In genomic region chr10:115233798-115234197, GRCm38 (mm10) we compare ENCODE assay signal across 27 mouse cellular contexts. TPM values are rescaled to one million over a fixed set of nuclear protein-coding genes. Genes with fewer than 3 reads are reported as not detected.
DNase-seq lines count a peak whose midpoint lies in the region; ATAC-seq and TF ChIP-seq lines count a peak whose summit lies in the region.
"Had no signal": no experiment of that assay in that cellular context is flagged by ENCODE, and none has a peak within 500 bp of the region (broad histone marks: within the 10 kb centered on the region; RNA-seq: fewer than 3 reads in every experiment).

No protein-coding gene starts in this region.

- TF ChIP-seq RAD21 in CH12.LX (IDR thresholded peaks at IDR 0.05; ENCODE audit: low read depth, low read length) = no peak

- H3K27me3 ChIP-seq in liver, adult 2 months (ENCODE audit: control insufficient read depth, insufficient read depth, low read length) = no peaks in the 10 kb centered on the region
- H3K27me3 ChIP-seq in liver, embryonic 12.5 days (replicated peaks) = no peaks in the 10 kb centered on the region
- H3K27me3 ChIP-seq in liver, postnatal 0 days (ENCODE audit: insufficient read depth, low read length) = no peaks in the 10 kb centered on the region
- no peaks in the 10 kb centered on the region for H3K27me3 ChIP-seq in liver, embryonic 11.5 days (replicated peaks; ENCODE audit: control insufficient read depth, insufficient read depth, low read length)
- no peaks in the 10 kb centered on the region for H3K27me3 ChIP-seq in CH12.LX (replicated peaks)
- no peaks in the 10 kb centered on the region for H3K27me3 ChIP-seq in forebrain, embryonic 16.5 days (replicated peaks; ENCODE audit: control insufficient read depth, insufficient read depth, low read length)
- H3K27me3 ChIP-seq: embryonic facial prominence, embryonic 13.5 days; embryonic facial prominence, embryonic 15.5 days; forebrain, embryonic 12.5 days had no signal

- H3K36me3 ChIP-seq in liver, adult 2 months (ENCODE audit: control insufficient read depth, insufficient read depth, low read length) = peaks cover 28% of the 10 kb centered on the region
- peaks cover 68% of the 10 kb centered on the region for H3K36me3 ChIP-seq in liver, embryonic 12.5 days
- H3K36me3 ChIP-seq in liver, postnatal 0 days (replicated peaks; ENCODE audit: insufficient read depth, low read length) = peaks cover 46% of the 10 kb centered on the region
- H3K36me3 ChIP-seq in liver, embryonic 11.5 days (ENCODE audit: control insufficient read depth, insufficient read depth, low read length) = peaks cover 4% of the 10 kb centered on the region; the same call in 1 of the 2 replicates
- H3K36me3 ChIP-seq in CH12.LX (replicated peaks in 1 of 2; ENCODE audit: control insufficient read depth in 1 of 2, insufficient read depth in 1 of 2, low read length in 1 of 2) = peaks cover 33 to 77% of the 10 kb centered on the region in 2 experiments
- H3K36me3 ChIP-seq in forebrain, embryonic 16.5 days (ENCODE audit: control insufficient read depth, insufficient read depth) = peaks cover 14% of the 10 kb centered on the region

- dilution Hi-C loops in CH12.LX (cut with MboI; ENCODE audit: extremely low pct_ligation_motif_present, extremely low pct_unique_long_range_greater_than_20kb, low sequenced_read_pairs) = no loop called here

- ATAC-seq in liver, embryonic 12.5 days = no peak
- ATAC-seq in liver, postnatal 0 days = peak; percentile 72
- ATAC-seq in liver, embryonic 11.5 days (replicated peaks; ENCODE audit: low FRiP score) = no peak
- no peak for ATAC-seq in forebrain, embryonic 16.5 days
- ATAC-seq: CD4-positive, CD25-positive, alpha-beta regulatory T cell, adult 4 months; forebrain, embryonic 14.5 days; forebrain, postnatal 0 days had no signal

- TF ChIP-seq CTCF in liver, adult 2 months (IDR thresholded peaks at IDR 0.05; ENCODE audit: low read depth, low read length) = no peak
- no peak for TF ChIP-seq CTCF in liver, postnatal 0 days (IDR thresholded peaks at IDR 0.05; ENCODE audit: low read depth)
- TF ChIP-seq CTCF in CH12.LX (conservative IDR thresholded peaks at IDR 0.05 in 1 of 2, IDR thresholded peaks at IDR 0.05 in 1 of 2; ENCODE audit: low read depth in 2 of 2, low read length in 2 of 2) = no peak

- TF ChIP-seq POLR2A in liver, adult 2 months (IDR thresholded peaks at IDR 0.05; ENCODE audit: extremely low read depth, insufficient read depth, low read length) = no peak
- TF ChIP-seq POLR2A in CH12.LX (IDR thresholded peaks at IDR 0.05; ENCODE audit: low read depth, low read length) = no peak

- H3K9me3 ChIP-seq in liver, embryonic 12.5 days (replicated peaks) = no peaks in the 10 kb centered on the region
- no peaks in the 10 kb centered on the region for H3K9me3 ChIP-seq in liver, postnatal 0 days (ENCODE audit: low read length)
- no peaks in the 10 kb centered on the region for H3K9me3 ChIP-seq in liver, embryonic 11.5 days (ENCODE audit: control insufficient read depth, low read length)
- no peaks in the 10 kb centered on the region for H3K9me3 ChIP-seq in CH12.LX (replicated peaks; ENCODE audit: low read length)
- H3K9me3 ChIP-seq in forebrain, embryonic 16.5 days (ENCODE audit: control insufficient read depth, low read length) = no peaks in the 10 kb centered on the region
- H3K9me3 ChIP-seq: embryonic facial prominence, embryonic 13.5 days; embryonic facial prominence, embryonic 15.5 days; forebrain, embryonic 10.5 days; forebrain, embryonic 12.5 days had no signal

- peaks cover 20% of the 10 kb centered on the region for H3K79me2 ChIP-seq in liver, adult 2 months (ENCODE audit: control insufficient read depth, insufficient read depth, low read length)
- no peaks in the 10 kb centered on the region; the same call in 1 of the 2 replicates for H3K79me2 ChIP-seq in CH12.LX (replicated peaks; ENCODE audit: control insufficient read depth, extremely low read depth, insufficient read depth, poor library complexity, severe bottlenecking)

- no peak overlapping the region for H3K4me3 ChIP-seq in liver, adult 2 months (ENCODE audit: insufficient read depth, low read depth, low read length)
- no peak overlapping the region for H3K4me3 ChIP-seq in liver, embryonic 12.5 days
- H3K4me3 ChIP-seq in liver, postnatal 0 days (ENCODE audit: low read depth, low read length) = no peak overlapping the region
- H3K4me3 ChIP-seq in liver, embryonic 11.5 days (ENCODE audit: low read depth, low read length) = no peak overlapping the region
- no peak overlapping the region for H3K4me3 ChIP-seq in CH12.LX (replicated peaks in 1 of 3; ENCODE audit: low read depth in 2 of 3, low read length in 2 of 3, poor library complexity in 1 of 3)
- H3K4me3 ChIP-seq in forebrain, embryonic 16.5 days (replicated peaks; ENCODE audit: low read length) = no peak overlapping the region
- H3K4me3 ChIP-seq: embryonic facial prominence, embryonic 13.5 days; embryonic facial prominence, embryonic 15.5 days; erythroblast, embryonic 14.5 days; forebrain, embryonic 10.5 days; forebrain, embryonic 12.5 days had no signal

- TF ChIP-seq EP300 in liver, postnatal 0 days (IDR thresholded peaks at IDR 0.05; ENCODE audit: low read depth) = no peak
- TF ChIP-seq EP300 in CH12.LX (IDR thresholded peaks at IDR 0.05; ENCODE audit: low read length) = no peak; the same call in 1 of the 2 replicates

- 28% methylated on average over 3 of the region's 3 CpGs for WGBS in liver, adult 2 months
- 64% methylated on average over 3 of the region's 3 CpGs for WGBS in liver, embryonic 12.5 days (ENCODE audit: insufficient replicate concordance)
- 59% methylated on average over 3 of the region's 3 CpGs for WGBS in liver, postnatal 0 days (ENCODE audit: insufficient replicate concordance)
- WGBS in liver, embryonic 11.5 days = 85% methylated on average over 3 of the region's 3 CpGs
- 82% methylated on average over 3 of the region's 3 CpGs for WGBS in forebrain, embryonic 16.5 days

- peaks cover 19% of the 10 kb centered on the region for H3K4me1 ChIP-seq in liver, adult 2 months (ENCODE audit: control insufficient read depth, insufficient read depth, low read length)
- peaks cover 15% of the 10 kb centered on the region for H3K4me1 ChIP-seq in liver, embryonic 12.5 days
- H3K4me1 ChIP-seq in liver, postnatal 0 days (ENCODE audit: insufficient read depth) = peaks cover 6% of the 10 kb centered on the region
- peaks cover 3% of the 10 kb centered on the region; the same call in 1 of the 2 replicates for H3K4me1 ChIP-seq in liver, embryonic 11.5 days (replicated peaks; ENCODE audit: control insufficient read depth, insufficient read depth, low read length)
- peaks cover 9 to 52% of the 10 kb centered on the region in 2 experiments for H3K4me1 ChIP-seq in CH12.LX (ENCODE audit: control insufficient read depth in 1 of 2, insufficient read depth in 2 of 2)
- no peaks in the 10 kb centered on the region for H3K4me1 ChIP-seq in forebrain, embryonic 16.5 days (replicated peaks; ENCODE audit: control insufficient read depth, insufficient read depth, low read length)
- H3K4me1 ChIP-seq: embryonic facial prominence, embryonic 13.5 days; embryonic facial prominence, embryonic 15.5 days; forebrain, embryonic 10.5 days; forebrain, embryonic 12.5 days had no signal

- in situ Hi-C loops in CH12.LX (cut with MboI; ENCODE audit: low pct_ligation_motif_present, low pct_unique_long_range_greater_than_20kb, low sequenced_read_pairs) = no loop called here

- no peak overlapping the region for H3K9ac ChIP-seq in liver, adult 2 months (ENCODE audit: low read depth, low read length)
- H3K9ac ChIP-seq in liver, embryonic 12.5 days = no peak overlapping the region
- H3K9ac ChIP-seq in liver, postnatal 0 days (replicated peaks) = no peak overlapping the region
- H3K9ac ChIP-seq in liver, embryonic 11.5 days (ENCODE audit: low read depth, low read length) = no peak overlapping the region
- H3K9ac ChIP-seq in CH12.LX (ENCODE audit: insufficient read depth, low read depth) = no peak overlapping the region
- no peak overlapping the region for H3K9ac ChIP-seq in forebrain, embryonic 16.5 days (replicated peaks; ENCODE audit: low read depth, low read length)
- H3K9ac ChIP-seq: embryonic facial prominence, embryonic 13.5 days; embryonic facial prominence, embryonic 15.5 days; forebrain, embryonic 12.5 days; forebrain, postnatal 0 days had no signal

- H3K27ac ChIP-seq in liver, adult 2 months (replicated peaks; ENCODE audit: insufficient read depth, low read depth, low read length) = peak overlapping the region; percentile 85
- H3K27ac ChIP-seq in liver, embryonic 12.5 days = no peak overlapping the region
- H3K27ac ChIP-seq in liver, postnatal 0 days (ENCODE audit: low read depth) = peak overlapping the region; percentile 41; the same call in 1 of the 2 replicates
- H3K27ac ChIP-seq in liver, embryonic 11.5 days (ENCODE audit: low read depth, low read length) = no peak overlapping the region
- no peak overlapping the region for H3K27ac ChIP-seq in CH12.LX (ENCODE audit: insufficient read depth, low read depth)
- no peak overlapping the region for H3K27ac ChIP-seq in forebrain, embryonic 16.5 days (ENCODE audit: low read length)
- H3K27ac ChIP-seq: embryonic facial prominence, embryonic 13.5 days; embryonic facial prominence, embryonic 15.5 days; forebrain, embryonic 10.5 days; forebrain, embryonic 12.5 days had no signal

- no peak overlapping the region for H3K4me2 ChIP-seq in liver, embryonic 12.5 days
- H3K4me2 ChIP-seq in liver, postnatal 0 days (ENCODE audit: low read depth, low read length) = no peak overlapping the region
- no peak overlapping the region for H3K4me2 ChIP-seq in liver, embryonic 11.5 days
- no peak overlapping the region for H3K4me2 ChIP-seq in CH12.LX (ENCODE audit: insufficient read depth, low read depth, poor library complexity, severe bottlenecking)
- H3K4me2 ChIP-seq in forebrain, embryonic 16.5 days (ENCODE audit: low read length) = no peak overlapping the region
- H3K4me2 ChIP-seq: embryonic facial prominence, embryonic 13.5 days; embryonic facial prominence, embryonic 15.5 days; forebrain, embryonic 12.5 days had no signal

- DNase-seq in liver, adult 2 months (ENCODE audit: extremely low read depth, low read depth, low spot score) = peak; percentile 88
- no peak for DNase-seq in liver, postnatal 0 days
- DNase-seq in liver, embryonic 11.5 days (ENCODE audit: low spot score) = no peak
- DNase-seq in CH12.LX (ENCODE audit: extremely low read depth) = peak; percentile 29
- DNase-seq: adrenal gland, adult 2 months; adrenal gland, postnatal 10 days; adrenal gland, postnatal 25 days; B cell, adult 2 months; cerebellum, adult 11 months; cerebellum, adult 18-20 months; cerebellum, adult 8-10 months; cerebellum, adult 9-11 months; cerebellum, postnatal 14 days; cerebellum, postnatal 36 days; embryo, embryonic 11 days; forebrain, postnatal 0 days had no signal

RNA-seq across cellular contexts. Expression of gene Tbc1d15, which starts 17.5 kb away (rescaled TPM):
- 46.2 and 49.9 TPM in 2 replicates for total RNA-seq in liver, adult 2 months (2014; rRNA removed)
- polyA plus RNA-seq in liver, adult 2 months (2012; rRNA removed) = 6.7 and 7.7 TPM in 2 replicates
- 45.0 and 46.8 TPM in 2 replicates for polyA plus RNA-seq in liver, embryonic 12.5 days (2016; fragmentation: Nextera tagmentation; extraction: Ambion mirVana)
- polyA plus RNA-seq in liver, postnatal 0 days (2015; fragmentation: Nextera tagmentation; extraction: Ambion mirVana) = 36.7 and 38.5 TPM in 2 replicates
- 61.6 and 72.9 TPM in 2 replicates for polyA plus RNA-seq in liver, embryonic 11.5 days (2014; fragmentation: Nextera tagmentation; extraction: Ambion mirVana)
- 10.5 and 13.4 TPM in 2 replicates for total RNA-seq in CH12.LX (2012; rRNA removed)
- total RNA-seq in CH12.LX (2014; rRNA removed) = 21.4 and 23.3 TPM in 2 replicates
- polyA plus RNA-seq in CH12.LX (2012; ENCODE audit: insufficient read length, low read depth) = 59.5 and 75.6 TPM in 2 replicates
- polyA plus RNA-seq in forebrain, embryonic 16.5 days (2015; fragmentation: Nextera tagmentation; extraction: Ambion mirVana) = 39.9 and 41.0 TPM in 2 replicates

RNA-seq across cellular contexts. Expression of gene Tph2, which starts 49.0 kb away (rescaled TPM):
- not detected in 2 replicates for total RNA-seq in liver, adult 2 months (2014; rRNA removed)
- not detected in 2 replicates for polyA plus RNA-seq in liver, adult 2 months (2012; rRNA removed)
- not detected in 2 replicates for polyA plus RNA-seq in liver, embryonic 12.5 days (2016; fragmentation: Nextera tagmentation; extraction: Ambion mirVana)
- polyA plus RNA-seq in liver, postnatal 0 days (2015; fragmentation: Nextera tagmentation; extraction: Ambion mirVana) = not detected in 2 replicates
- not detected in 2 replicates for polyA plus RNA-seq in liver, embryonic 11.5 days (2014; fragmentation: Nextera tagmentation; extraction: Ambion mirVana)
- total RNA-seq in CH12.LX (2012; rRNA removed) (0.42 and 0.55 TPM in 2 replicates), CH12.LX (2014; rRNA removed) (0.42 and 0.43 TPM in 2 replicates)
- polyA plus RNA-seq in CH12.LX (2012; ENCODE audit: insufficient read length, low read depth) = 0.46 and 0.54 TPM in 2 replicates
- polyA plus RNA-seq in forebrain, embryonic 16.5 days (2015; fragmentation: Nextera tagmentation; extraction: Ambion mirVana) = 0.24 and 0.25 TPM in 2 replicates
- total RNA-seq: adrenal gland, adult 2 months; adrenal gland, postnatal 10 days; adrenal gland, postnatal 25 days; common myeloid progenitor, adult 5-6 weeks; MEL had no signal
- polyA plus RNA-seq: adrenal gland, adult 2 months; CD4-positive, CD25-positive, alpha-beta regulatory T cell, adult 4 months; erythroblast, embryonic 14.5 days; forebrain, embryonic 10.5 days; forebrain, embryonic 12.5 days had no signal

Comparison
In these comparisons a context has a peak if more than half of its experiments do, and no peak if none do; other contexts are left out.
1. DNase-seq: peak in liver, adult 2 months (single experiment) and CH12.LX (single experiment); none in liver, postnatal 0 days (single experiment) and liver, embryonic 11.5 days (single experiment).
2. H3K27ac ChIP-seq: peak in liver, adult 2 months (single experiment) and liver, postnatal 0 days (single experiment); none in liver, embryonic 12.5 days (single experiment), liver, embryonic 11.5 days (single experiment), CH12.LX (single experiment) and forebrain, embryonic 16.5 days (single experiment).